Mouse (Mus musculus) C2C12 (cell line): ENCODE results near the gene Meiob. TPM values are rescaled to one million over a fixed set of nuclear protein-coding genes. Genes with fewer than 3 reads are reported as not detected.

Experiments
- H3K27me3 ChIP-seq: one replicate; pipeline ENCODE4 v1.6.1; 2011; ENCODE audit not compliant: control insufficient read depth, insufficient read depth, insufficient read length
- H3K36me3 ChIP-seq: one replicate; pipeline ENCODE4 v1.6.1; 2011; ENCODE audit not compliant: control insufficient read depth, insufficient read depth
- H3K4me3 ChIP-seq: one replicate; pipeline ENCODE4 v1.5.1; 2011; ENCODE audit warnings: mild to moderate bottlenecking, control low read depth; ENCODE audit not compliant: poor library complexity, insufficient read depth, severe bottlenecking
- H3K79me2 ChIP-seq: one replicate; pipeline ENCODE4 v1.6.1; 2011; ENCODE audit not compliant: control insufficient read depth, insufficient read depth
- H3K79me3 ChIP-seq: one replicate; pipeline ENCODE4 v1.6.1; 2011; ENCODE audit warnings: low read depth, control low read depth
- H3ac ChIP-seq: one replicate; pipeline ENCODE3; 2011; ENCODE audit warnings: low read depth; ENCODE audit not compliant: control insufficient read depth, insufficient read length
- CEBPB ChIP-seq: IDR thresholded peaks from one replicate; pipeline ENCODE4 v1.6.1; 2011; ENCODE audit warnings: low read depth, mild to moderate bottlenecking, control low read depth, moderate library complexity
- CTCF ChIP-seq: IDR thresholded peaks from one replicate; pipeline ENCODE4 v1.5.1; 2011; ENCODE audit not compliant: control insufficient read depth, insufficient read depth, insufficient read length
- FOSL1 ChIP-seq: IDR thresholded peaks from one replicate; pipeline ENCODE4 v1.8.0; 2011; ENCODE audit warnings: mild to moderate bottlenecking, low read length; ENCODE audit not compliant: poor library complexity, insufficient read depth, severe bottlenecking
- MAX ChIP-seq: IDR thresholded peaks from one replicate; pipeline ENCODE4 v1.6.1; 2011; ENCODE audit warnings: mild to moderate bottlenecking, control low read depth
- MYOD1 ChIP-seq: IDR thresholded peaks from one replicate; pipeline ENCODE4 v1.6.1; 2011; ENCODE audit warnings: low read depth; ENCODE audit not compliant: control insufficient read depth, insufficient read length
- MYOG ChIP-seq: IDR thresholded peaks from one replicate; pipeline ENCODE4 v1.6.1; 2011; ENCODE audit not compliant: control insufficient read depth, insufficient read length; ENCODE audit errors: extremely low read depth
- USF1 ChIP-seq: IDR thresholded peaks from one replicate; pipeline ENCODE4 v1.6.1; 2011; ENCODE audit warnings: low read depth, mild to moderate bottlenecking, control low read depth, moderate library complexity
- polyA plus RNA-seq: library from polyadenylated mRNA; unstranded; fragments of >200 nt; fragmentation: generic; extraction: Trizol; gene quantifications from one replicate; pipeline ENCODE4 v1.2.1, GENCODE M21; 2012; ENCODE audit warnings: missing spikeins

The Meiob gene
- polyA plus RNA-seq, 1 experiment, result not detected

DNA sequence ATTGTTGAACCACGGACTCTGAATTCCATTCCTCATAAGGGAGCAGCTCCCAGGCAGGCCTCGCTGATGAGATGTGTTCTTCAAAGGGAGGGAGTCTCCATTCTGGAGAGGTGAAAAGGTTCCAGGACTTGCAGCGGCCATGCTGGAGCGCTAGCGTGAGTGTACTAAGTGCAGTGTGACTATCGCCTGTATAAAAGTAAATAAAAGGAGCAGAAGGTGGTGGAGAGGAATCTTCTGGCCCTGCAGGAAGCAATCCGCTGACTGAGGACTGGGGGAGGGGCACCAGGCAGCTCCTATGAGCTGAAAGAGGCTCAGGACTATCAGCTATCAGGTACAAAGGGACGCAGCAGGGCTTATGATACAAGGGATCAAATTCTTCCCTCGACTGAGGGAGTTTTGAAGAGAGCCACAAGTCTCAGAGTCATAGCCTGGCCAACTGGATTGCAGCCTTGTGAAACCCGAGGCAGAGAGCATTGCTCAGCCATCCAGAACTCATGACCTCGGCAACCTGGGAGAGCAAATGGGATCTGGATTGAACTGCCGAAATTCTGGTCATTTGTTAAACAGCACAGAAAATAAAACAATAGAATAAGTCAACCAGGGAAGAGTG, 37.7 kb upstream of the Meiob start:
- H3ac ChIP-seq, result no peak overlapping the region
- H3K4me3 ChIP-seq, result no peak overlapping the region
- H3K27me3 ChIP-seq, result peaks cover 56% of the 10 kb centered on the region
- H3K79me2 ChIP-seq, result no peaks in the 10 kb centered on the region
- H3K79me3 ChIP-seq, result no peaks in the 10 kb centered on the region
- TF ChIP-seq FOSL1 (no peak), MAX (no peak), MYOD1 (no peak), CTCF (no peak), USF1 (no peak), CEBPB (no peak), MYOG (no peak)
- H3K36me3 ChIP-seq, result no peaks in the 10 kb centered on the region

DNA sequence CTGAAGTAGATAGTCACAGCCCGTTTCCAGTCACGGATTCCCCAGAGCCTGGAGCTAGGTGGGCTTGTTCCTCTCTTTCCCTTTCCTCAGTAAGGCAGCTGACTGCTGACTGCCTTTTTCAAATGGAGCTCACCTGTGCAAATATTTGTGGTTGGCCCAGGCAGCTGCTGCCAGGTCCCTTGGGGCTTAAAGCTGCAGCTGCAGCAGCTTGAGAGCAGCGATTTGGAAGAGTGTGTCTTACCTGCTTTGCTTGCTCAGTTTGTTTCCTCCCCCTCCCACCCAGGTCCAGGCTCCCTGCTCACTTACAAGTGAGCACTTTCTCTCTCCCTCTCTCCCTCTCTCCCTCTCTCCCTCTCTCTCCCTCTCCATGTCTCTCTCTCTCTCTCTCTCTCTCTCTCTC, 34.9 kb upstream of the Meiob start:
- peaks cover 58% of the 10 kb centered on the region for H3K27me3 ChIP-seq
- H3K36me3 ChIP-seq, result no peaks in the 10 kb centered on the region
- no peaks in the 10 kb centered on the region for H3K79me2 ChIP-seq
- H3K79me3 ChIP-seq, result no peaks in the 10 kb centered on the region
- no peak overlapping the region for H3K4me3 ChIP-seq
- no peak overlapping the region for H3ac ChIP-seq
- TF ChIP-seq CTCF, result no peak
- TF ChIP-seq FOSL1, result no peak
- no peak for TF ChIP-seq MAX
- TF ChIP-seq USF1, result no peak
- no peak for TF ChIP-seq CEBPB
- no peak for TF ChIP-seq MYOD1
- no peak for TF ChIP-seq MYOG

DNA sequence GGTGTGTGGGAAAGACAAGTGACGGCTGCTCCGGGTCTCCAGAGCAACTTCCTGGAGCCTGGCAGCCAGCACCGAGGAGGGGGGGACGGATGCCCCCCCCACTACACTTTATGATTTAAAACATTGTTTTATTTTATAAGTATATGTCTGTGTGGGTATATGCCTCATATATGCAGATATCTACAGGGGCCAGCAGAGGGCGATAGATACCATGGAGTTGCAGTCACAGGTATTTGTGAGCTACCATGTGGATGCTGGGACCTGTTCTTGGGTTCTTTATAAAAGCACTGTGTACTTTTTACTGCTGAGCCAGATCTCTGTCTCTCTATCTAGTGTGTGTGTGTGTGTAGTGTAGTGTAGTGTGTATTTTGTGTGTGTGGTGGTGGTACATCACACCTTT, 30.8 kb upstream of the Meiob start:
- TF ChIP-seq USF1 (no peak), CEBPB (no peak), FOSL1 (no peak), MAX (no peak), CTCF (no peak), MYOG (no peak), MYOD1 (no peak)
- Histone ChIP-seq H3K79me3 (no peaks in the 10 kb centered on the region), H3K36me3 (no peaks in the 10 kb centered on the region), H3ac (no peak overlapping the region), H3K79me2 (no peaks in the 10 kb centered on the region), H3K4me3 (no peak overlapping the region), H3K27me3 (peaks cover 44% of the 10 kb centered on the region)

DNA sequence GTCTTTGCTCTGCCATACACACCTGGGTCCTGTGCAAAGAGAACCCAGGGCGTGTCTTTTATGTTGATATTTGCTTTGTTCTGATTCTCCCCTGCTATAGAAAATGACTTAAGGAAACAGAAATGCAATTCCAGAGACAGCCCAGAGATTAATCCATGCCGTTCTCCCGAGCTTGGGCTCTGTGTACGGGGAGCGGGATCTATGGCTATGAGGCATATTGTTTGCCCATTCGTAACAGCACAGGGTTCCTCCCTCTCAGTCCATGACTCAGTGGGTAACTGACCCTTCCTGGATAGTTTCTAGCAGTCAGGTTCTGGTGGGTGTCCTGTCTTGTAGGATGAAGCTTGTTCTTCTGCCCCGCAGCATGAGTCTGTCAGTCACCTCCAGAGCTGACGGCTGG, 28.9 kb upstream of the Meiob start:
- Histone ChIP-seq H3K79me3 (no peaks in the 10 kb centered on the region), H3K27me3 (peaks cover 39% of the 10 kb centered on the region), H3K79me2 (no peaks in the 10 kb centered on the region), H3K4me3 (no peak overlapping the region), H3K36me3 (no peaks in the 10 kb centered on the region), H3ac (no peak overlapping the region)
- TF ChIP-seq CTCF, result no peak
- no peak for TF ChIP-seq MYOG
- no peak for TF ChIP-seq MAX
- TF ChIP-seq USF1, result no peak
- TF ChIP-seq MYOD1, result no peak
- TF ChIP-seq CEBPB, result no peak
- no peak for TF ChIP-seq FOSL1

DNA sequence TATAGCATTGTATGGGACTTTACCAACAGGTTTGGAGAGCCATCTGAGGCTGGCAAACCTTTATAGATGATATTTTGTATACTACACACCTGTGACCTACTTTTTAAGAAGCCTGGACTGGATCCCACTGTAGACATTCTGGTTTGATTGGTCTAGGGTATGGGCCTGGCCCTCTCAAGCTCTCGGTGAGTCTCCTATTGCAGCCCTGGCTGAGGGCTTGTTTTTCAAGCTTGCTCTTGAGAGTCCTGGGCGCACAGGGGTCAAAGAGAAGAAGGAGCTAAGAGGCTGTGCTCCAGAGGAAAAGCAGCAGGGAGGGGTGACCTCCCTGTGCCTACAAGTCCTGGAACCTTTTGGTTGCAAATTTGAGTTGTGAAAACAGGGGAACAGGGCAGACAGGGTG, 27.0 kb upstream of the Meiob start:
- Histone ChIP-seq H3K79me2 (no peaks in the 10 kb centered on the region), H3K27me3 (peaks cover 41% of the 10 kb centered on the region), H3ac (no peak overlapping the region), H3K79me3 (no peaks in the 10 kb centered on the region), H3K36me3 (no peaks in the 10 kb centered on the region), H3K4me3 (no peak overlapping the region)
- no peak for TF ChIP-seq USF1
- TF ChIP-seq MAX, result no peak
- TF ChIP-seq FOSL1, result no peak
- no peak for TF ChIP-seq MYOD1
- TF ChIP-seq MYOG, result no peak

DNA sequence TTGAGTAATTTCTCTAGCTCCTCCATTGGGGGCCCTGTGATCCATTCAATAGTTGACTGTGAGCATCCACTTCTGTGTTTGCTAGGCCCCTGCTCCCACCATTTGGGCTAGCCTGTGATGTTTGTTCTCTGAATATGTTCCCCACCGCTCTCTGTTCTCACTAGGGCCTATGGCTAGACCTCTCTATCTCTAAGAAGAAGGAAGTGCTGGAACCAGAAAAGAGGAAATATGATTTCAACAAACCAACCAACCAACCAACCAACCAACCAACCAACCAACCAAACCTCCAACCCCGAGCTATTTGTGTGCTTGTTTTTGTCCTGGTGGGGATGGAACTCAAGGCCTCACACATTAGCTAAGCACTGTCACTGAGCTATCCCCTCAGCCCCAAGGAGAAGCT, 23.3 kb upstream of the Meiob start:
- Histone ChIP-seq H3K79me2 (no peaks in the 10 kb centered on the region), H3K4me3 (no peak overlapping the region), H3ac (no peak overlapping the region), H3K79me3 (no peaks in the 10 kb centered on the region), H3K36me3 (no peaks in the 10 kb centered on the region), H3K27me3 (peaks cover 27% of the 10 kb centered on the region)
- TF ChIP-seq MYOG (no peak), FOSL1 (no peak)

DNA sequence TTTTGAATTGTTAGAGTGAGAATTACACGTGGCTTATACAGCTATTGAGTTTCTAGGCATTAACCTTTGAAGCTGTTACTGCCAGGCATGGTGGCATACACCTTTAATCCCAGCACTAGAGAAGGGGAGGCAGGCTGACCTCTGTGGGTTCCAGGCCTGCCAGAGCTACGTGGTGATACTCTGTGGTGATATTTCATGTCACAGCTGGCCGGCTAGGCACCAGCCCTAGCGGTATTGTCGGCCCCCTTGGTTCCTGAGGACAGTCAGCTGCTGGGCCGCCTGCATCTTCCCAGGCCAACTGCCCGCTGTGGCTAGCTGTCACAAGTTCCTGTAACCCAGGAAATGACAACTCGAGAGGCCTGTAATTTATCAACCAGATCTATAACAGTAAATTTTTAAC, 11.9 kb upstream of the Meiob start:
- H3K27me3 ChIP-seq, result peaks cover 10% of the 10 kb centered on the region
- H3K36me3 ChIP-seq, result no peaks in the 10 kb centered on the region
- TF ChIP-seq MYOG (no peak), CEBPB (no peak), MYOD1 (no peak), MAX (no peak), CTCF (no peak), FOSL1 (no peak), USF1 (no peak)
- no peaks in the 10 kb centered on the region for H3K79me2 ChIP-seq
- no peak overlapping the region for H3ac ChIP-seq
- no peak overlapping the region for H3K4me3 ChIP-seq
- H3K79me3 ChIP-seq, result no peaks in the 10 kb centered on the region
